Mouse (Mus musculus) adrenal gland, postnatal 14 days (tissue): Measurements from ENCODE around the gene Cfap46. TPM values are rescaled to one million over a fixed set of nuclear protein-coding genes. Genes with fewer than 3 reads are reported as not detected.
A peak's percentile ranks its signal among the peaks of the same experiment; 100 is the strongest.
"Not testable (repeated sequence)": the region's sequence is repeated elsewhere in the genome, so short reads cannot be mapped to it uniquely, and the experiment has no call there.

Experiments used
- DNase-seq: peaks from one replicate; pipeline ENCODE4 v3.0.0; 2021; ENCODE audit warnings: mixed read lengths
- total RNA-seq: library from RNA; stranded (reverse); gene quantifications from 2 replicates; pipeline ENCODE4 v1.2.3, GENCODE M21; 2021

The Cfap46 gene
- total RNA-seq, 1 experiment from 2014 or later, result 0.48 TPM

- not testable (repeated sequence) for DNase-seq
Observed at GRCm38 (mm10) chr7:139659901-139660300, 23.7 kb downstream of the Cfap46 start.

GRCm38 (mm10) chr7:139649698-139650097 lies 33.9 kb downstream of the Cfap46 start:
- no peak for DNase-seq

- DNase-seq, result peak; percentile 95
Observed at GRCm38 (mm10) chr7:139648107-139648824, 35.4 kb downstream of the Cfap46 start.

GRCm38 (mm10) chr7:139633393-139633792 lies 50.2 kb downstream of the Cfap46 start:
- DNase-seq, result no peak

GRCm38 (mm10) chr7:139625156-139625555 lies 58.5 kb downstream of the Cfap46 start:
- DNase-seq, result no peak

GRCm38 (mm10) chr7:139622568-139622967 lies 61.0 kb downstream of the Cfap46 start:
- no peak for DNase-seq

- peak; percentile 80 for DNase-seq
Observed at GRCm38 (mm10) chr7:139615767-139616766, 67.5 kb downstream of the Cfap46 start.

GRCm38 (mm10) chr7:139610328-139610727 lies 73.3 kb downstream of the Cfap46 start:
- DNase-seq, result no peak

- no peak for DNase-seq
Observed at GRCm38 (mm10) chr7:139595862-139596261, 87.8 kb downstream of the Cfap46 start.

GRCm38 (mm10) chr7:139595311-139595710 lies 88.3 kb downstream of the Cfap46 start:
- DNase-seq, result no peak

GRCm38 (mm10) chr7:139591311-139591710 lies 92.3 kb downstream of the Cfap46 start:
- DNase-seq, result no peak

- peak; percentile 61 for DNase-seq
Observed at GRCm38 (mm10) chr7:139590302-139590701, 93.3 kb downstream of the Cfap46 start.

- no peak for DNase-seq
Observed at GRCm38 (mm10) chr7:139587919-139588318, 95.7 kb downstream of the Cfap46 start.

- DNase-seq, result no peak
Observed at GRCm38 (mm10) chr7:139585183-139585821, 98.3 kb downstream of the Cfap46 start.

GRCm38 (mm10) chr7:139584221-139585175 lies 99.1 kb downstream of the Cfap46 start:
- no peak for DNase-seq

- no peak for DNase-seq
Observed at GRCm38 (mm10) chr7:139583094-139583737, 100.4 kb downstream of the Cfap46 start.

GRCm38 (mm10) chr7:139582595-139582994 lies 101.0 kb downstream of the Cfap46 start, which contains the start of gene Nkx6-2:
Gene Nkx6-2 (minus strand): TSS chr7:139582797.
- peak; percentile 61 for DNase-seq

- peak; percentile 20 for DNase-seq
Observed at GRCm38 (mm10) chr7:139581801-139582571, 101.6 kb downstream of the Cfap46 start.

- DNase-seq, result peak; percentile 19
Observed at GRCm38 (mm10) chr7:139580851-139581775, 102.5 kb downstream of the Cfap46 start.
